Comparison of ENCODE assay signal across 9 mouse cellular contexts in genomic region chr13:56641746-56642145, GRCm38 (mm10). TPM values are rescaled to one million over a fixed set of nuclear protein-coding genes. Genes with fewer than 3 reads are reported as not detected.
DNase-seq lines count a peak whose midpoint lies in the region; ATAC-seq lines count a peak whose summit lies in the region.
"Had no signal": no experiment of that assay in that cellular context is flagged by ENCODE, and none has a peak within 500 bp of the region (broad histone marks: within the 10 kb centered on the region; RNA-seq: fewer than 3 reads in every experiment).

No protein-coding gene starts in this region.

- H3K9ac ChIP-seq in midbrain, embryonic 13.5 days (replicated peaks), result no peak overlapping the region
- H3K9ac ChIP-seq: limb, embryonic 12.5 days had no signal

- DNase-seq in embryo, embryonic 10 days (ENCODE audit: low spot score), result peak; percentile 56
- no peak for DNase-seq in embryo, embryonic 9.5 days (ENCODE audit: extremely low spot score)
- peak; percentile 25 for DNase-seq in midbrain, embryonic 10.5 days (ENCODE audit: low spot score)
- peak; percentile 46 for DNase-seq in adrenal gland, postnatal 25 days
- DNase-seq in layer of hippocampus, postnatal 10 days (ENCODE audit: low spot score in 2 of 2), result peak; percentile 24 to 55
- DNase-seq in neural tube, embryonic 10.5 days (ENCODE audit: extremely low spot score, low spot score), result no peak

- no peak overlapping the region for H3K4me2 ChIP-seq in midbrain, embryonic 13.5 days (replicated peaks)
- H3K4me2 ChIP-seq: limb, embryonic 12.5 days had no signal

- 0 out of 2 replicates have a peak, but pooled peaks cover 8% of the 10 kb centered on the region for H3K4me1 ChIP-seq in midbrain, embryonic 10.5 days
- H3K4me1 ChIP-seq in midbrain, embryonic 13.5 days (replicated peaks), result no peaks in the 10 kb centered on the region

- H3K4me3 ChIP-seq in midbrain, embryonic 10.5 days, result no peak overlapping the region
- H3K4me3 ChIP-seq in midbrain, embryonic 13.5 days (replicated peaks), result no peak overlapping the region
- H3K4me3 ChIP-seq: limb, embryonic 12.5 days had no signal

- 0 out of 2 replicates have a peak overlapping the region, but pooled peaks have one; percentile 28 for H3K27ac ChIP-seq in midbrain, embryonic 10.5 days (replicated peaks)
- no peak overlapping the region for H3K27ac ChIP-seq in midbrain, embryonic 13.5 days
- H3K27ac ChIP-seq: limb, embryonic 12.5 days had no signal

- H3K36me3 ChIP-seq in midbrain, embryonic 10.5 days, result no peaks in the 10 kb centered on the region
- no peaks in the 10 kb centered on the region for H3K36me3 ChIP-seq in midbrain, embryonic 13.5 days

- H3K9me3 ChIP-seq in midbrain, embryonic 10.5 days (replicated peaks), result no peaks in the 10 kb centered on the region
- no peaks in the 10 kb centered on the region for H3K9me3 ChIP-seq in midbrain, embryonic 13.5 days
- H3K9me3 ChIP-seq: limb, embryonic 12.5 days had no signal

- H3K27me3 ChIP-seq in midbrain, embryonic 10.5 days (ENCODE audit: low read depth, poor library complexity, severe bottlenecking), result no peaks in the 10 kb centered on the region
- no peaks in the 10 kb centered on the region for H3K27me3 ChIP-seq in midbrain, embryonic 13.5 days
- H3K27me3 ChIP-seq: limb, embryonic 12.5 days had no signal

- WGBS in midbrain, embryonic 10.5 days, result 81% methylated on average over 2 of the region's 2 CpGs
- WGBS in midbrain, embryonic 13.5 days, result 94% methylated on average over 2 of the region's 2 CpGs

- ATAC-seq in midbrain, embryonic 13.5 days, result no peak
- no peak for ATAC-seq in inflammation-experienced regulatory T-cells, adult 6 months

RNA-seq across cellular contexts. Expression of gene Tgfbi, which starts 32.4 kb away (rescaled TPM):
- polyA plus RNA-seq in midbrain, embryonic 10.5 days (2016; fragmentation: Nextera tagmentation; extraction: Ambion mirVana), result 23.2 and 29.8 TPM in 2 replicates
- 4.0 and 4.8 TPM in 2 replicates for polyA plus RNA-seq in midbrain, embryonic 13.5 days (2015; fragmentation: Nextera tagmentation; extraction: Ambion mirVana)
- total RNA-seq in adrenal gland, postnatal 25 days (2021), result 26.5 and 32.9 TPM in 2 replicates
- 1 to 10 TPM; 3.9 to 4.1 TPM for total RNA-seq in layer of hippocampus, postnatal 10 days (2021)
- polyA plus RNA-seq in inflammation-experienced regulatory T-cells, adult 6 months (2017; shearing (Covaris generic)), result 1 to 10 TPM in 1 of 3 experiments, under 1 TPM in 1, not detected in 1; 0.41 to 1.1 TPM

Comparison
In these comparisons a context has a peak if more than half of its experiments do, and no peak if none do; other contexts are left out.
1. DNase-seq: peak in embryo, embryonic 10 days (single experiment), midbrain, embryonic 10.5 days (single experiment), adrenal gland, postnatal 25 days (single experiment) and layer of hippocampus, postnatal 10 days (2 of 2); none in embryo, embryonic 9.5 days (single experiment) and neural tube, embryonic 10.5 days (single experiment).